Mouse (Mus musculus): ENCODE results near the gene Cstf1.

DNA sequence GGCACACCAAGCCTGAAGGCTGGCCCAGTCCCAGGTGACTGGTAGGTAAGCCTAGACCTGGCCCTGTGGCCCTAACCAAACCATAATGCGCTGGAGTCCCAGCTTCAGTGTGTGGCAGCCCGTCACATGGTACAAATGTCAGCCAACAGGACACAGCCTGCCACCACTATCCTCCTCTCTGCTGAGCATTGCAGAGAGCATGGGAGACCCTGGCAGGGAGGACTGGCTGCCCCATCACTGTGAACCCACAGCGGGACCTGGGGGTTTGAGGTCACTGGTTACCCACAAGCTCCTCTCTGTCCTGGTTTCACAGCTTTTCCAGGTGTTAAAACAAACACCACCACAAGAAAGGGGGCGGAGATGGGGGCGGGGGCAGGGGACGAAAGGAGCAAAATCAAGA is 19.9 kb downstream of the Cstf1 start:
- TF ChIP-seq POLR2A (IDR thresholded peaks at IDR 0.05; ENCODE audit: control insufficient read depth, extremely low read depth, insufficient read depth, low read length, poor library complexity) = peak; percentile 44; the same call in 1 of the 2 replicates
- TF ChIP-seq CTCF (IDR thresholded peaks at IDR 0.05; ENCODE audit: borderline replicate concordance, control insufficient read depth, extremely low read depth, insufficient read depth, low read length, poor library complexity) = no peak

Measured in thymus, adult 2 months (tissue).